Comparison of ENCODE assay signal across 8 mouse cellular contexts in the genomic region with DNA sequence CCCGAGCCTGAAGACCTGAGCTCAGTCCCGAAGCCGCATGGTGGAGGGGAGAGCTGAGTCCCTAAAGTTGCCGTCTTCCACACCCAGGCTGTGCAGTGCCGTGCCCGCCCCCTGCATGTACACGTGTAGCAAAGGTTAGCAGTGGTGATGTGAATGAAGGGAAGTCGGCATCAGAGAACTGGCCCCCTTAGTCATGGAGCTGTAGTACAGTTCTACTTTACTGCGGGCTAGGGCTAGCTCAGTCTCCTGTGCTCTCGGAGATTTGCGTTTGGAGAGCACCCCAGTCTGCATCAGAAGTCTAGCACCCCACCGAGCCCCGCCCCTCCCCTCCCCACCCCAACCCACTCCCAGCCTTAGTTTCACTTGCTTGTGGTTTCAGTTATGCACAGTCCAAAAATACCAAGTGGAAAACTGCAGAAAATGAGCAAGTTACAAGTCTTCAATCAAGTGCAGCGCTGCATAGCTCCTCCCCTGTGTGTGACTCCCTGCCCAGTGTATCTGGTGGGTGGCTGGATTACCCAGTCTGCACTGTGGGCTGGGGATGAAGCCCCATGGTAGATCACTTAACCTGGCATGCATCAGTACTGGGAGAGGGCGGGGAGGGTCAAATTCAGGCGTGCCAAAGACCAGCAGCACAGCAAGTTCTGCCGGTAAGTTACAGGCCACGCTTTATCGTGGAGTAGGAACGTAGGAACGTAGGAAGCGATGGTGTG. TPM values are rescaled to one million over a fixed set of nuclear protein-coding genes. Genes with fewer than 3 reads are reported as not detected.
A peak's percentile ranks its signal among the peaks of the same experiment; 100 is the strongest.
DNase-seq lines count a peak whose midpoint lies in the region; ATAC-seq and TF ChIP-seq lines count a peak whose summit lies in the region.

No protein-coding gene starts in this region.

- intact Hi-C loops in heart, adult 2 months (cut with DNase I), result loop anchor here (2.0 kb wide), 2 partner anchors 17 to 21 kb away; a partner anchor contains a TSS
- intact Hi-C loops in heart, postnatal 10 days (cut with DNase I), result loop anchor here (10.0 kb wide), 3 partner anchors 227 to 1197 kb away; a partner anchor contains a TSS

- no peak overlapping the region for H3K9ac ChIP-seq in heart, adult 2 months (ENCODE audit: low read depth, low read length)
- peak overlapping the region; percentile 67 for H3K9ac ChIP-seq in ES-E14 (ENCODE audit: insufficient read depth, low read depth, low read length, poor library complexity, severe bottlenecking)
- H3K9ac ChIP-seq in hindbrain, embryonic 11.5 days (ENCODE audit: low read depth, low read length), result no peak overlapping the region

- no peaks in the 10 kb centered on the region for H3K9me3 ChIP-seq in ES-E14 (ENCODE audit: control insufficient read depth, insufficient read depth, low read depth, low read length)
- no peaks in the 10 kb centered on the region for H3K9me3 ChIP-seq in hindbrain, embryonic 11.5 days (ENCODE audit: control insufficient read depth, low read length)

- H3K79me2 ChIP-seq in heart, adult 2 months (replicated peaks; ENCODE audit: control insufficient read depth, insufficient read depth, low read length), result peaks cover 4% of the 10 kb centered on the region
- peaks cover 63% of the 10 kb centered on the region; the same call in 1 of the 2 replicates for H3K79me2 ChIP-seq in macrophage (ENCODE audit: inconsistent target)

- H3K36me3 ChIP-seq in heart, adult 2 months (ENCODE audit: control insufficient read depth, insufficient read depth, low read length), result no peaks in the 10 kb centered on the region; the same call in 1 of the 2 replicates
- H3K36me3 ChIP-seq in ES-E14 (ENCODE audit: control insufficient read depth, insufficient read depth, low read length, poor library complexity, severe bottlenecking) (no peaks in the 10 kb centered on the region; the same call in 1 of the 2 replicates), macrophage (ENCODE audit: inconsistent target) (no peaks in the 10 kb centered on the region)
- no peaks in the 10 kb centered on the region for H3K36me3 ChIP-seq in hindbrain, embryonic 11.5 days (ENCODE audit: control insufficient read depth, insufficient read depth, low read length)

- H3K27me3 ChIP-seq in heart, adult 2 months (ENCODE audit: control insufficient read depth, insufficient read depth, low read length), result no peaks in the 10 kb centered on the region
- no peaks in the 10 kb centered on the region for H3K27me3 ChIP-seq in hindbrain, embryonic 11.5 days (ENCODE audit: control insufficient read depth, insufficient read depth, low read length)

- no peak for TF ChIP-seq EP300 in heart, adult 2 months (IDR thresholded peaks at IDR 0.05; ENCODE audit: insufficient read depth, low read depth, low read length)

- WGBS in heart, adult 2 months, result 63% methylated on average over 22 of the region's 22 CpGs
- 55% methylated on average over 22 of the region's 22 CpGs for WGBS in hindbrain, embryonic 11.5 days
- 4% methylated on average over 22 of the region's 22 CpGs for WGBS in macrophage (ENCODE audit: missing documents)

- H3K4me1 ChIP-seq in heart, adult 2 months (ENCODE audit: control insufficient read depth, insufficient read depth, low read length), result peaks cover 22% of the 10 kb centered on the region
- H3K4me1 ChIP-seq in ES-E14 (ENCODE audit: control insufficient read depth in 2 of 2, insufficient read depth in 2 of 2, low read length in 2 of 2, poor library complexity in 1 of 2), result peaks cover 14 to 54% of the 10 kb centered on the region in 2 experiments
- H3K4me1 ChIP-seq in hindbrain, embryonic 11.5 days (replicated peaks; ENCODE audit: control insufficient read depth, insufficient read depth, low read length), result peaks cover 21% of the 10 kb centered on the region

- in situ Hi-C loops in ES-E14 (cut with MboI; ENCODE audit: low sequenced_read_pairs in 2 of 2, unreplicated experiment in 2 of 2), result loop anchor here in 1 of 2 experiments (10.0 kb wide), 1 partner anchor 77 kb away; no protein-coding TSS in a partner anchor

- TF ChIP-seq POLR2A in heart, adult 2 months (IDR thresholded peaks at IDR 0.05; ENCODE audit: insufficient read depth, low read depth, low read length), result no peak

- H3K27ac ChIP-seq in heart, adult 2 months, result peak overlapping the region; percentile 92
- H3K27ac ChIP-seq in ES-E14 (ENCODE audit: insufficient read depth, low read depth, low read length, poor library complexity, severe bottlenecking) (peak overlapping the region; percentile 93), macrophage (peak overlapping the region; percentile 80)
- H3K27ac ChIP-seq in hindbrain, embryonic 11.5 days (ENCODE audit: low read depth, low read length), result peak overlapping the region; percentile 82

- H3K4me3 ChIP-seq in heart, adult 2 months, result peak overlapping the region; percentile 46; the same call in 1 of the 2 replicates
- H3K4me3 ChIP-seq in ES-E14 (ENCODE audit: insufficient read depth in 1 of 2, low read depth in 1 of 2, low read length in 2 of 2, poor library complexity in 1 of 2, severe bottlenecking in 1 of 2) (peak overlapping the region; percentile 48 to 49), macrophage (ENCODE audit: inconsistent target) (peak overlapping the region; percentile 32)
- H3K4me3 ChIP-seq in hindbrain, embryonic 11.5 days (ENCODE audit: low read depth, low read length), result peak overlapping the region; percentile 19

- no peak for DNase-seq in heart, adult 2 months
- no peak for DNase-seq in heart, postnatal 10 days
- DNase-seq in ES-E14 (ENCODE audit: low read depth, low spot score), result no peak
- no peak for DNase-seq in hindbrain, embryonic 11.5 days (ENCODE audit: low spot score)
- DNase-seq in thymus, postnatal 25 days, result peak; percentile 46
- DNase-seq in cerebellum, postnatal 10 days, result no peak
- DNase-seq in right cerebral cortex, adult 2 months (ENCODE audit: low spot score in 2 of 2), result no peak

- H3K4me2 ChIP-seq in hindbrain, embryonic 11.5 days (replicated peaks; ENCODE audit: low read depth, low read length), result peak overlapping the region; percentile 55

- no peak for TF ChIP-seq CTCF in heart, adult 2 months (IDR thresholded peaks at IDR 0.05)

- no peak for ATAC-seq in hindbrain, embryonic 11.5 days (ENCODE audit: low FRiP score)

TF ChIP-seq in ES-E14, 5 proteins besides CTCF, POLR2A, EP300 and RAD21:
- TF ChIP-seq ZC3H11A (IDR thresholded peaks at IDR 0.05; ENCODE audit: borderline replicate concordance, low read depth, low read length) (no peak), CHD2 (IDR thresholded peaks at IDR 0.05; ENCODE audit: low read depth, low read length) (no peak)

RNA-seq across cellular contexts. Expression of a gene that starts 22.3 kb away (rescaled TPM):
- total RNA-seq in heart, adult 2 months (2021), result 1 to 10 TPM; 5.4 to 6.4 TPM
- polyA plus RNA-seq in heart, adult 2 months (2012; rRNA removed), result 13.0 and 23.6 TPM in 2 replicates
- total RNA-seq in heart, postnatal 10 days (2021), result 1 to 10 TPM; 6.4 to 8.1 TPM
- total RNA-seq in ES-E14 (2012; rRNA removed), result 17.4 and 26.3 TPM in 2 replicates
- 9.2 and 9.6 TPM in 2 replicates for polyA plus RNA-seq in hindbrain, embryonic 11.5 days (2014; fragmentation: Nextera tagmentation; extraction: Ambion mirVana)
- total RNA-seq in macrophage (2018; cell fraction: chromatin; rRNA removed), result 100 to 1,000 TPM in 20 of 26 experiments, 10 to 100 TPM in 6; 52.4 to 220 (median 129) TPM
- total RNA-seq in macrophage (2018; cell fraction: cytosol; rRNA removed), result 10 to 100 TPM; 11.7 to 34.5 (median 23.5) TPM
- 100 to 1,000 TPM in 7 of 26 experiments, 10 to 100 TPM in 19; 31.3 to 145 (median 77.2) TPM for total RNA-seq in macrophage (2018; cell fraction: nucleus; rRNA removed)
- 20.0 to 30.2 TPM (median 20.7 TPM) in 3 replicates for polyA plus RNA-seq in macrophage (2018)

RNA-seq across cellular contexts. Expression of a gene that starts 40.2 kb away (rescaled TPM):
- 10 to 100 TPM; 13.2 to 13.8 TPM for total RNA-seq in heart, adult 2 months (2021)
- 9.2 and 9.5 TPM in 2 replicates for polyA plus RNA-seq in heart, adult 2 months (2012; rRNA removed)
- total RNA-seq in heart, postnatal 10 days (2021), result 10 to 100 TPM; 16.8 to 19.0 TPM
- total RNA-seq in ES-E14 (2012; rRNA removed), result 9.9 and 10.7 TPM in 2 replicates
- 4.0 and 4.1 TPM in 2 replicates for polyA plus RNA-seq in hindbrain, embryonic 11.5 days (2014; fragmentation: Nextera tagmentation; extraction: Ambion mirVana)
- 10 to 100 TPM in 14 of 26 experiments, 1 to 10 TPM in 12; 3.4 to 17.4 (median 11.5) TPM for total RNA-seq in macrophage (2018; cell fraction: chromatin; rRNA removed)
- total RNA-seq in macrophage (2018; cell fraction: cytosol; rRNA removed), result 10 to 100 TPM in 25 of 26 experiments, 1 to 10 TPM in 1; 9.9 to 19.0 (median 14.0) TPM
- 10 to 100 TPM in 18 of 26 experiments, 1 to 10 TPM in 8; 7.9 to 18.3 (median 12.9) TPM for total RNA-seq in macrophage (2018; cell fraction: nucleus; rRNA removed)
- 8.6 to 10.0 TPM (median 9.3 TPM) in 3 replicates for polyA plus RNA-seq in macrophage (2018)
